21 mouse cellular contexts compared by ENCODE assay signal in genomic region chr8:60566783-60567182, GRCm38 (mm10).
DNase-seq lines count a peak whose midpoint lies in the region; ATAC-seq and TF ChIP-seq lines count a peak whose summit lies in the region.
"Had no signal": no experiment of that assay in that cellular context is flagged by ENCODE, and none has a peak within 500 bp of the region (broad histone marks: within the 10 kb centered on the region; RNA-seq: fewer than 3 reads in every experiment).

No protein-coding gene starts in this region.

- no peaks in the 10 kb centered on the region for H3K36me3 ChIP-seq in embryonic facial prominence, embryonic 15.5 days
- no peaks in the 10 kb centered on the region for H3K36me3 ChIP-seq in embryonic facial prominence, embryonic 10.5 days (replicated peaks)
- no peaks in the 10 kb centered on the region for H3K36me3 ChIP-seq in kidney, adult 2 months (ENCODE audit: control insufficient read depth, insufficient read depth, low read length)
- no peaks in the 10 kb centered on the region for H3K36me3 ChIP-seq in liver, adult 2 months (ENCODE audit: control insufficient read depth, insufficient read depth, low read length)
- H3K36me3 ChIP-seq in liver, embryonic 11.5 days (ENCODE audit: control insufficient read depth, insufficient read depth, low read length) = no peaks in the 10 kb centered on the region
- H3K36me3 ChIP-seq: G1E had no signal

- H3K4me2 ChIP-seq in embryonic facial prominence, embryonic 15.5 days (replicated peaks) = no peak overlapping the region
- no peak overlapping the region for H3K4me2 ChIP-seq in liver, embryonic 11.5 days

- DNase-seq in embryonic facial prominence, embryonic 10.5 days (ENCODE audit: low spot score) = no peak
- no peak for DNase-seq in kidney, adult 2 months
- no peak for DNase-seq in kidney, postnatal 10 days
- peak; percentile 71 for DNase-seq in liver, adult 2 months (ENCODE audit: extremely low read depth, low read depth, low spot score)
- no peak for DNase-seq in liver, embryonic 11.5 days (ENCODE audit: low spot score)
- DNase-seq: adrenal gland, adult 2 months; adrenal gland, adult 8-10 months; adrenal gland, postnatal 10 days; adrenal gland, postnatal 14 days; adrenal gland, postnatal 25 days; adrenal gland, postnatal 36 days; B cell, adult 2 months; cerebellum, adult 11 months; cerebellum, adult 11-12 months; cerebellum, adult 18-20 months had no signal

- 0 out of 2 replicates have a peak, but pooled peaks cover 3% of the 10 kb centered on the region for H3K4me1 ChIP-seq in embryonic facial prominence, embryonic 15.5 days
- no peaks in the 10 kb centered on the region for H3K4me1 ChIP-seq in embryonic facial prominence, embryonic 10.5 days
- H3K4me1 ChIP-seq in kidney, adult 2 months (ENCODE audit: control insufficient read depth, insufficient read depth, low read length) = peaks cover 3% of the 10 kb centered on the region; the same call in 1 of the 2 replicates
- H3K4me1 ChIP-seq in liver, adult 2 months (ENCODE audit: control insufficient read depth, insufficient read depth, low read length) = peaks cover 14% of the 10 kb centered on the region; the same call in 1 of the 2 replicates
- no peaks in the 10 kb centered on the region for H3K4me1 ChIP-seq in liver, embryonic 11.5 days (replicated peaks; ENCODE audit: control insufficient read depth, insufficient read depth, low read length)

- no peaks in the 10 kb centered on the region for H3K9me3 ChIP-seq in embryonic facial prominence, embryonic 15.5 days (replicated peaks)
- no peaks in the 10 kb centered on the region for H3K9me3 ChIP-seq in embryonic facial prominence, embryonic 10.5 days
- no peaks in the 10 kb centered on the region for H3K9me3 ChIP-seq in liver, embryonic 11.5 days (ENCODE audit: control insufficient read depth, low read length)
- H3K9me3 ChIP-seq: G1E had no signal

- H3K9ac ChIP-seq in embryonic facial prominence, embryonic 15.5 days = no peak overlapping the region
- no peak overlapping the region for H3K9ac ChIP-seq in liver, adult 2 months (ENCODE audit: low read depth, low read length)
- no peak overlapping the region for H3K9ac ChIP-seq in liver, embryonic 11.5 days (ENCODE audit: low read depth, low read length)

- TF ChIP-seq CTCF in kidney, adult 2 months (conservative IDR thresholded peaks at IDR 0.05; ENCODE audit: insufficient read depth, insufficient read length, low read depth, low read length) = no peak
- no peak for TF ChIP-seq CTCF in liver, adult 2 months (IDR thresholded peaks at IDR 0.05; ENCODE audit: low read depth, low read length)

- no peaks in the 10 kb centered on the region for H3K27me3 ChIP-seq in embryonic facial prominence, embryonic 15.5 days
- no peaks in the 10 kb centered on the region for H3K27me3 ChIP-seq in embryonic facial prominence, embryonic 10.5 days (replicated peaks; ENCODE audit: low read depth, poor library complexity, severe bottlenecking)
- no peaks in the 10 kb centered on the region for H3K27me3 ChIP-seq in kidney, adult 2 months (replicated peaks; ENCODE audit: control insufficient read depth, insufficient read depth, low read length)
- no peaks in the 10 kb centered on the region for H3K27me3 ChIP-seq in liver, adult 2 months (ENCODE audit: control insufficient read depth, insufficient read depth, low read length)
- H3K27me3 ChIP-seq in liver, embryonic 11.5 days (replicated peaks; ENCODE audit: control insufficient read depth, insufficient read depth, low read length) = no peaks in the 10 kb centered on the region
- H3K27me3 ChIP-seq: CH12.LX had no signal

- H3K4me3 ChIP-seq in embryonic facial prominence, embryonic 15.5 days (replicated peaks) = no peak overlapping the region
- no peak overlapping the region for H3K4me3 ChIP-seq in embryonic facial prominence, embryonic 10.5 days
- H3K4me3 ChIP-seq in kidney, adult 2 months (ENCODE audit: insufficient read depth, low read depth, low read length) = no peak overlapping the region
- no peak overlapping the region for H3K4me3 ChIP-seq in liver, adult 2 months (ENCODE audit: insufficient read depth, low read depth, low read length)
- no peak overlapping the region for H3K4me3 ChIP-seq in liver, embryonic 11.5 days (ENCODE audit: low read depth, low read length)

- TF ChIP-seq POLR2A in kidney, adult 2 months (IDR thresholded peaks at IDR 0.05; ENCODE audit: low read depth, low read length) = no peak
- TF ChIP-seq POLR2A in liver, adult 2 months (IDR thresholded peaks at IDR 0.05; ENCODE audit: extremely low read depth, insufficient read depth, low read length) = no peak

- no peak for ATAC-seq in embryonic facial prominence, embryonic 15.5 days (ENCODE audit: insufficient number of reproducible peaks, low FRiP score, low TSS enrichment, low read depth)
- no peak for ATAC-seq in liver, embryonic 11.5 days (replicated peaks; ENCODE audit: low FRiP score)
- ATAC-seq: activated CD4-positive, CD25-positive, alpha-beta regulatory T cell, adult 4 months; CD4-positive, CD25-positive, alpha-beta regulatory T cell, adult 4 months; Patski had no signal

- WGBS in embryonic facial prominence, embryonic 15.5 days = 38% methylated on average over 3 of the region's 3 CpGs
- 80% methylated on average over 3 of the region's 3 CpGs for WGBS in embryonic facial prominence, embryonic 10.5 days
- 66% methylated on average over 3 of the region's 3 CpGs for WGBS in kidney, adult 2 months
- WGBS in liver, adult 2 months = 26% methylated on average over 3 of the region's 3 CpGs
- WGBS in liver, embryonic 11.5 days = 60% methylated on average over 3 of the region's 3 CpGs

- H3K27ac ChIP-seq in embryonic facial prominence, embryonic 15.5 days (replicated peaks) = 0 out of 2 replicates have a peak overlapping the region, but pooled peaks have one; percentile 19
- H3K27ac ChIP-seq in embryonic facial prominence, embryonic 10.5 days (replicated peaks) = no peak overlapping the region
- H3K27ac ChIP-seq in kidney, adult 2 months (ENCODE audit: insufficient read depth, low read depth, low read length) = peak overlapping the region; percentile 64; the same call in 1 of the 2 replicates
- H3K27ac ChIP-seq in liver, adult 2 months (replicated peaks; ENCODE audit: insufficient read depth, low read depth, low read length) = peak overlapping the region; percentile 72
- H3K27ac ChIP-seq in liver, embryonic 11.5 days (ENCODE audit: low read depth, low read length) = no peak overlapping the region

- H3K79me2 ChIP-seq in liver, adult 2 months (ENCODE audit: control insufficient read depth, insufficient read depth, low read length) = no peaks in the 10 kb centered on the region

Comparison
In these comparisons a context has a peak if more than half of its experiments do, and no peak if none do; other contexts are left out.
1. H3K27ac ChIP-seq: peak in embryonic facial prominence, embryonic 15.5 days (single experiment), kidney, adult 2 months (single experiment) and liver, adult 2 months (single experiment); none in embryonic facial prominence, embryonic 10.5 days (single experiment) and liver, embryonic 11.5 days (single experiment).